Mouse (Mus musculus) fibroblast of lung, adult 2 months (primary cell): ENCODE measurements around the gene Olfr693.
"Not testable (repeated sequence)": the region's sequence is repeated elsewhere in the genome, so short reads cannot be mapped to it uniquely, and the experiment has no call there.

Experiments
- DNase-seq: peaks from one replicate; pipeline ENCODE4 v3.0.0-alpha.2; 2011; ENCODE audit warnings: low read depth

Gene Olfr693

DNA sequence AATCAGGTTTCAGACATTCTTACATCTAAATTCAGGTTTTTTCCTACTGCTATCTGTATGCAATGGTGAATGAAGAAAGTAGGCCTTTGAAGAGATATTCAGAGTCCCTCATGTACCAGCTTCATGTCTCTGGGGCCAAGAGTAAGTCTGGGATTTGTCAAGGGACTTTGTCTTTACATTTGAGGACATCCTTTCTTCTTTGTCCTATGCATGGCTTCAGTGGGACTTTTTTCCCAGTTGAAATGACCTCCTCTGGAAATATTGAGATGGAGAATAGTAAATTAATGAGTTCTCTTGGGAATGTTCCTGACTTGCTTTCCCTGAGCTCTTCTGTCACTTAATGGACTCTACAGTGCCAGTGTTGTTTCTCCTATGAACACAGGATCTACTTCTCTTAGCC lies at the start of gene Olfr693:
Gene Olfr693 (minus strand): TSS at position 101 of the 400 bp plus-strand sequence.
- DNase-seq: no peak

DNA sequence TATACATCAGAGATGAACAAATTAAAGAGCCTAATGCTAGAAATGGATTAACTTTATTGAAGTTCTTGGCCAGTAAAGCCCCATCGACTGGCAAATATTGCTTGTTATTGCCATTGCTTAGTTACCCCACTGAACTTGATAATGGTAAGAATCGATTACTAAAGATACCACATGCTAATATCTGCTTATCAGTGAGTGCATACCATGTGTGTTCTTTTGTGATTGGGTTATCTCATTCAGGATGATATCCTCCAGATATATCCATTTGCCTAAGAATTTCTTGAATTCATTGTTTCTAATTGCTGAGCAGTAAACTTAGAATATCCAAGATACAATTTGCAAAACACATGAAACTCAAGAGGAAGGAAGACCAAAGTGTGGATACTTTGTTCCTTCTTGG lies 45.3 kb upstream of the Olfr693 start:
- not testable (repeated sequence) for DNase-seq

DNA sequence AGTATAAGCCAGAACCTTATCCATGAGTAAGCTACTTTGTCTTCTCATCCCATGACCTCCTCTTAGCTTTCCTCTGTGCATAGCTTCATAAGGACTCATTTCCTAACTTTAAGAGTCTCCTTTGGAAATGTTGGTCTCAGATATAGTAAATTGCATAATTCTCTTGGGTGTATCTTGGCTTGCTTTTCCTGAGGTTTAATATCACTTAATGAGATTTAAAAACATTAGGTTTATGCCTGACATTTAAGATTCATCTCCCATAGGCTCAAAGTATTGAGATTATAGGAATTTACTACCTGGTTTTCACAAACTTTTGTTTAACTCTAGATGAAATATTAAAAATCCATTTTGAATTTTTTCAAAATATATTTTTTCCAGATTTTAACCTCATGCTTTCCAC lies 35.9 kb upstream of the Olfr693 start, which contains the start of gene Olfr695:
Gene Olfr695 (minus strand): TSS at position 101 of the 400 bp plus-strand sequence.
- no peak for DNase-seq

DNA sequence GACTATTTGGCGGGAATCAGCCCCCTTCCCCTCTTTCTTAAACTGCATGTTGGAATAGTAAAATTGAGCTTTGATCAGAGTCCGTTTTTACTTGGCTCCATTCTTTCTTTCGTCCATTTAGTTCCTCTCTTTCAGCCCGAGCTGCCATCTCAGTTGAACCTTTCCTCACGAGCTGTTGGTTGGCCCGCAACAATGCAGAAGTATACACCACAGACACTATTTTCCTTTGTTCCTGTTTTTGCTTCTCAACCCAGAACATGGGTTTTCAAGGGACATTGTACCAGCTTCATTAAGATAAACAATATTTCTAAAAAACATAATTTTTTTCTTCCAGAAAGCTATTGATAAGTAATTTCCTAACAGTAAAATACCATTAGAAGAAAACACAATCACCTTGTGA lies 31.1 kb upstream of the Olfr693 start:
- no peak for DNase-seq

DNA sequence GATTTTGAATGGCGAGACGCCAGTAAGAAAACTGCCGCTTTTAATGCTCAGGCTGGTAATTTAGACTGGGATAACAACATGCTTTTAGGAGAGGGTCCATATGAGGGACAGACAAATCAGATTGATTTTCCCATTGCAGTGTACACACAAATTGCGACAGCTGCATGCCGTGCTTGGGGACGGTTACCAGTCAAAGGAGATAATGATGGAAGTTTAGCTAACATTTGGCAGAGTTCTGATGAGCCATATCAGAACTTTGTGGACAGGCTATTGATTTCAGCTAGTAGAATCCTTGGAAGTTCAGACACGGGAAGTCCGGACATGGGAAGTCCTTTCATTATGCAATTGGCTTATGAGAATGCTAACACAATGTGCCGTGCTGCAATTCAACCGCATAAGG lies 27.3 kb upstream of the Olfr693 start:
- not testable (repeated sequence) for DNase-seq

DNA sequence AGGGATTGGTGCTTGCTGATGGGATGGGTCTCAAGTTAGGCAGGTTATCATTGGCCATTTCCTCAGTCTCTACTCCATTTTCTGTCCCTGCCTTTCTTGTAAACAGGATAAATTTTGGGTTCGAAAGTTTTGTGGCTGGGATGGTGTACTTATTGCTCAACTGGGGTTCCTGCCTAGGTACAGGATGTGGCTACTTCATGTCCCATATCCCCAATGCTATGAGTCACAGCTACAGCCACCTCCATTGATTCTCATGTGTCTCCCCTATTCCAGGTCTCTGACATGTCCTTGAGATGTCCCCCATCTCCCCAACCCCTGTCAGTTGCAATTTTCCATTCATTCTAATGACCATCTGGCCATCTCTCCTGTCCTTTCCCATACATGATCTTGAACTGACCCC lies 16.5 kb upstream of the Olfr693 start:
- no peak for DNase-seq

DNA sequence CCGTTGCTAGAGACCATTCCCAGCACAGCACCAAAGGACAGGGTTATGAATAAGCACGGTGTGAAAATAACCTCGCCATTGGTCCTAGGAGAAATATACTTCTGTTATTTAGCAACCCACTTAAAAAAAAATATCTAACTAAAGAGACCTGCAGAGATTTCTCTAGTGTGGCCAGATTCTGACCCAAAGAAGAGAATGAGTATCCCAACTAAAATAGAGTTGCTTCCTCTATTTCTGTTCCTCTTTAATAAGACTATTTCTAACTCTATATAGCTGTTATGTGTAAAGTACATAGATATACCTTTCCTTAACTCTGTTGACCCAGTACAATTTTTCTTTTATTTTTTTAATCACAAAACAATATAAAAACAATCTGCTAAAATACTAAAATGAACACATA lies 12.6 kb upstream of the Olfr693 start:
- DNase-seq: no peak

DNA sequence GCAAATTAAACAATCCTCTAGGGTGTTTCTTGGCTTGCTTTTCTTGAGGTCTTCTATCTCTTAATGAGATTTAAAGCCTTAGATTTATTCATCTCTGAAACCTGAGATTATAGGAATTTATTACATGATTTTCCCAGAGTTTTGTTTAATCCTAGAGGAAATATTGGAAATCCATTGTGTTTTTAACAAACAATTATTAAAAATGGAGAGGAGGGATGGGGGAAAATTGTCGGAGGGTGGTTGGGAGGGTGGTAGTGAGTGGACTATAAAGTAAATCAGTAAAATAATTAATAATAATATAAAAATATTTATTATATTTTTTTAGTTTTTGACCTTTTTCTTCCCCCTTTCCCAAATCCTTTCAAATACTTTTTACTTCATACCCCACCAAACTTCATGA lies 11.3 kb upstream of the Olfr693 start, which contains the start of gene Olfr694:
Gene Olfr694 (minus strand): TSS at position 101 of the 400 bp plus-strand sequence.
- no peak for DNase-seq

DNA sequence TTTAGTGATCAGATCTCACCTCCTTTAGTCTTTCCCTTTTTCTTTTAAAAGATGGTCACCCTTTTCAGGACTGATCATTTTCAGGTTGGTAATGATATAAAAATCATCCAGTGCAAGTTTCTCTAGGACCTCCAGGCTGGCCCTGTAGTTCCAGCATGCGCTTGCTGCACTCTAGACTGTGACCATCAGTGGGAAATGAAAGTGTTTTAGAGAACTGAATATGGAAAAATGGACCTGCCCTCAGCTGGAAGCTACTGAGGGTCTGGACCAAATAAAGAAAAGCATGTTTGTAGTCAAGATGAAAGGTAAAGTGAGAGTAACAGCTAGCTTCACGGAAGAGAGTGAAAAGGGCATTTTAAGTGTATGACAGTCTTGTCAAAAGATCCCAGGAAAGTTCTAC lies 5.0 kb upstream of the Olfr693 start:
- no peak for DNase-seq

DNA sequence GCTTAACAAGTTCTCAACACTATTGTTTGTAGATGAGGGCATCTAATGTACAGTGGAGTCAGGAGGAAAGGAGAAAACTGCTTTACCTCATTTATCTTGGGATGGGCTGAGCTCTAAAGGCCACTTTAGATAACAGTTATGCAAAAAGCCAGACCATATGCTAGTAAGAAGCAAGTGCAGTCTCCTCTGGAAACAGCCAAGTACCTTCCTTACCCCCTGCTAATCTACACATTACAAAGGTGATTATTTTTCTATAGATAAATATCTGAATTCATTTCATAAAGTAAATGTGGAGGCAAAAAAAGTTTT lies 28.1 kb downstream of the Olfr693 start:
- DNase-seq: no peak

DNA sequence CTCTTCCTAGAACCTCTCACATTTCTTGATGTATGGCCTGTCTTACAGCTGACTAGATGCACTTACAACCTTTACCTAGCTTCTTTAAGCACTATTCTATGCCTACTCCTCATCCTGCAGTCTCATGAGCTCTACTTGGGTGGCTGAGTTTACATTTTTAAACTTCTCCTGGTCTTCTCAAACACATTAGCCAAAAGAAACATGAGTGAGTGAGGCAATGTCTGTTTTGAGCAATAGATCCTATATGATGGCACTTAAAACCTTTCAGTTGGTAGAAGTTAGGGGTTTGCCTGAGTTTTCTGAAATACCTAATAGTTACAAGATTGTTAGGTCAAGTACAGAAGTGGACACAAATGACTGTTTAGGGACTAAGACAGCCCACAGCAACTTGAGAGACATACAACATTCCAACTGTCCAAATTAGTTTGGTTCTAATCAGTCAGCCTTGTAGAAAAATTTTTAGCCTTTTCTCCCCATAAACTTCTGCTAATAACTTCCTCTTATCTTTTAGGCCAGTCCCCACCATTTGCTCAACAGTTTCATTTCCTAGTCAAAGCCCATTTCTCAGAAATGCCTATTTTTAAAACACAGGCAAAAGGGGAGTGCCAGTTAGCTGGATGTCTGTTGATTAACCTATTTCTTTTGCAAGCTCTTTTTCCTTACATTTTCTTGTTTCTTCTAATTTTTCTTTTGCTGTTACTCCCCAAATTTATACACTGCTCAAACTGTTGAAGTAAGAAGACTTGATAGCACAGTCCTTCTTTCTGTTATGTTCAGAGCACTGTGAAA lies 28.6 kb downstream of the Olfr693 start:
- no peak for DNase-seq

DNA sequence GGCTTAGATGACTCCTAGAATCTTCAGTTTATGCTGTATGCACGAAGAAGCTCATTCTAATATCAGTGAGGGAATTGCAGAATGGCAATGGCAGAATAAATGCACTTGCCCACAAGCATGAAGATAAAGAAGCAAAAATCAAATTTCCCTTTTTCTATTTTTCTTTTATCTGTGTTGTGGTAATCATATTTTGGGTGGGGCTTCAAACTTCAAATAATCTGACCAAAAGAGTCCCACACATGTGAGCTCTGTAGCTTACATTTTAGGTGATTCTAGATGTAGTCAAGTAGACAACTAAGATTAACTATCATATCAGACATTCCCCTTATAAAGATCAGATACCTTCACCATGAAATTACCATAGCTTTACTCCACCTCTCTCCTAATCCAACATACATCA lies 30.6 kb downstream of the Olfr693 start:
- no peak for DNase-seq

DNA sequence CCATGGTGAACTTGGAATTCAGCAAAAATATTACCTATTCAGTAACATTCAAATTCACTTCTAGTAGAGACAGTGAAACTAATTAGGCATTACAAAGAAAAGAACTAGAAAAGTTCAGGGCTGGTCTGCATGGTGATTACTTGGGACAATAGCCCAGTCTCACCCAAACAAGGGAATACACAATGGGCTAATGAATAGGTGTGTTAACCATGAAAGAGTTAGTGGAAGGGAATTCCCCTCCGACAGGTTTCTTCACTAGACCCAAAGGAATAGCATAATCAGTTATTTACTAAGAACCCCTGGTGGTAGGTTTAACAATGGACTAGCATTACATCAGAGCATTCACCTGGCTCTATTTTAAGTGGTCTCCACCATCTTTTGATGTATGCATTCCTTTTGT lies 35.1 kb downstream of the Olfr693 start:
- no peak for DNase-seq

DNA sequence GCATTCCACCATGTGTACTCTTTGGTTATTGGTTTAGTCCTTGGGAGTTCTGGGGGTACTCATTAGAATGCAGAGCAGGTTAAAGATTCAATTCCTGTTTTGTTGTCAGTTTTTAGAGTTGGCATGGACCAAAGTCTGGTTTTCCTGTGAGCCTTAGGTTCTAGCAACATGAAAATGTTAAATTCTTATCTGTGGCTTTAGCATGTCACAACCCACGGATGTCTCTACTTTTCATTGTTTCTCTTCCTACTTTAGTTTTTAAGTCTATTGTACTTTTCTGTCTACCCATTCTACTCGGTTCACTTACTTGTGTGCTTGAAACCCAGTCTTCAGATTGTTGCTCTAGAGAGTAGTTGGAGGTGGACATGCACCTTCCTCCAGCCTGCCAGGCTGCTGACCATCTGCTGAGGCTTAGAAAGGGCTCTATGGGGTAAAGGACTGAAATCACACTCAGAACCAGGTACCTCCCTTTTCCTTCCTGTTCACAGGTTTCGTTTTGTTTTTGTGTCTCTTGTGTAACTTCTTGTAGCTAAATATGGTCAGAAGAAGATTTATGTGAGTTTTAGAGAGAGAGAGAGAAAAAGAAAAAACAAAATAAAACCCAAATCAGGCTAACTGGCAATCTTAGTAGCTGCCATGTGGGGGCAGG lies 36.0 kb downstream of the Olfr693 start:
- no peak for DNase-seq

DNA sequence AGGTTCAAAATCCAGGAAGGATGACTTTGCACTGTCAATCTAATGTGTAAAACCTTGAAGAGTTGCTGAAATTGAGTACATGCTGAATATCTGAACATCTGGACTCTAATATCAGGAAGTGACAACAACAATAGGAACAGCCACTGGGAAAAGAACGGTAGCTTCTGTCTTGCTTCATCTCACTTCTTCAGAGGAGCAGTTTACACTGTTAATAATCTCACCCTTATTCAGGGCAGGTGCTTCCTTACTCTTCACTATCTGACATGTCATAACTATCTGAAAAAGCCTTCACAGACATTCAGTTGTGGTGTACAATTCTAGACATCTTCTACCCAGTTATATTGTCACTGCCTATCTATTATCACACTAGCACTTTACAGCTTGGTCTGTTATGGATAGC lies 39.5 kb downstream of the Olfr693 start:
- DNase-seq: no peak

DNA sequence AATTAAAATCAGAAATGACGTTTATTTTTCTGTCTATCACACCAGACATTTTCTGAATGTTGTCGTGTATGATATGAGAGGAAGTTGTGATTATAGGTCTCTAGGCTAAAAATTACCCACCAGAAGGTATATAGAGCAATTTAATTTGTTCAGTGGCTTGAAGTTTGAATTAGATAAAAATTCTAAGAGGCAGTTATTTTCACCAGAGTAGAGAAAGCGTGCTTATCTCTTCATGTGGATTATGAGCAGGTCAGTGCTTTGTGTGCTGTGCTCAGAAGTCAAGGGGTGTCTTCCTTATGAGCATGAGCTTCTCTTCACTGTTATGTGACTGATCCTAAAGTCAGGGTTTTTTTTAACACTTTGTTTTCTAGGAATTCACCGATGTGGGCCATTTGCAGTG lies 44.8 kb downstream of the Olfr693 start:
- DNase-seq: no peak
